Mouse (Mus musculus): Measurements from ENCODE around the gene Doc2a. TPM values are rescaled to one million over a fixed set of nuclear protein-coding genes. Genes with fewer than 3 reads are reported as not detected.
A peak's percentile ranks its signal among the peaks of the same experiment; 100 is the strongest.

The Doc2a gene
- polyA plus RNA-seq, 1 experiment from 2014 or later: 0.75 TPM

DNA sequence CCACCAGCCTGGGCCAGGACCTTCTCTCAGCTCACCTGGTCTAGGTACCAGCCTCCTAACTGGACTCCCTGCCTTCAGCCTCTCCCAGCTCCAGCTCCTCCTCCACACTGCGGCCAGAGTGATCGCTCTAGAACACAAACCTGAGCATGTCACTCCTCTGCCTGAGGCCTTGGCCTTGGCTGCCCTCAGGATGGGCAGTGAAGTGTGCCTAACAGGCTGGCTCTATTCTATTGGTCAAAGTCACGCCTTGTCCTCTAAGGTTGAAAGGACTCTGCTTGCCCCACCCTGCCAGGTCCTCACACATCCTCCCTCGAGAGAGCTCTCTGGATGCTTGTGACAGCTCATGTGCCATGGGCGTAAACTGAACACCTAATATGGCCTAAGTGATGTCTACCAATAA lies 6.2 kb downstream of the Doc2a start:
- Histone ChIP-seq H3K4me1 (ENCODE audit: control insufficient read depth, insufficient read depth, low read length) (peaks cover 1% of the 10 kb centered on the region; the same call in 1 of the 2 replicates), H3K9ac (replicated peaks; ENCODE audit: low read depth, low read length) (no peak overlapping the region), H3K9me3 (ENCODE audit: control insufficient read depth, low read depth, low read length) (no peaks in the 10 kb centered on the region), H3K27ac (ENCODE audit: low read length) (no peak overlapping the region), H3K27me3 (ENCODE audit: control insufficient read depth, insufficient read depth, low read length) (peaks cover 8% of the 10 kb centered on the region), H3K4me3 (ENCODE audit: low read depth, low read length) (no peak overlapping the region), H3K4me2 (replicated peaks; ENCODE audit: low read depth, low read length) (no peak overlapping the region), H3K36me3 (ENCODE audit: control insufficient read depth, insufficient read depth, low read length) (peaks cover 37% of the 10 kb centered on the region)
- ATAC-seq (ENCODE audit: insufficient number of reproducible peaks, insufficient read depth, low FRiP score, low read depth): no peak
- whole genome bisulfite sequencing: 88% methylated on average over 5 of the region's 5 CpGs

GRCm38 (mm10) chr7:126855641-126856040 lies 8.4 kb downstream of the Doc2a start:
- no peak overlapping the region for H3K4me3 ChIP-seq (ENCODE audit: low read depth, low read length)
- 90% methylated on average over 3 of the region's 3 CpGs for WGBS
- no peaks in the 10 kb centered on the region for H3K4me1 ChIP-seq (ENCODE audit: control insufficient read depth, insufficient read depth, low read length)
- no peaks in the 10 kb centered on the region for H3K9me3 ChIP-seq (ENCODE audit: control insufficient read depth, low read depth, low read length)
- no peak overlapping the region for H3K27ac ChIP-seq (ENCODE audit: low read length)
- no peak overlapping the region for H3K9ac ChIP-seq (replicated peaks; ENCODE audit: low read depth, low read length)
- H3K27me3 ChIP-seq (ENCODE audit: control insufficient read depth, insufficient read depth, low read length): no peaks in the 10 kb centered on the region
- no peak overlapping the region for H3K4me2 ChIP-seq (replicated peaks; ENCODE audit: low read depth, low read length)
- no peak for ATAC-seq (ENCODE audit: insufficient number of reproducible peaks, insufficient read depth, low FRiP score, low read depth)
- H3K36me3 ChIP-seq (ENCODE audit: control insufficient read depth, insufficient read depth, low read length): peaks cover 47% of the 10 kb centered on the region

DNA sequence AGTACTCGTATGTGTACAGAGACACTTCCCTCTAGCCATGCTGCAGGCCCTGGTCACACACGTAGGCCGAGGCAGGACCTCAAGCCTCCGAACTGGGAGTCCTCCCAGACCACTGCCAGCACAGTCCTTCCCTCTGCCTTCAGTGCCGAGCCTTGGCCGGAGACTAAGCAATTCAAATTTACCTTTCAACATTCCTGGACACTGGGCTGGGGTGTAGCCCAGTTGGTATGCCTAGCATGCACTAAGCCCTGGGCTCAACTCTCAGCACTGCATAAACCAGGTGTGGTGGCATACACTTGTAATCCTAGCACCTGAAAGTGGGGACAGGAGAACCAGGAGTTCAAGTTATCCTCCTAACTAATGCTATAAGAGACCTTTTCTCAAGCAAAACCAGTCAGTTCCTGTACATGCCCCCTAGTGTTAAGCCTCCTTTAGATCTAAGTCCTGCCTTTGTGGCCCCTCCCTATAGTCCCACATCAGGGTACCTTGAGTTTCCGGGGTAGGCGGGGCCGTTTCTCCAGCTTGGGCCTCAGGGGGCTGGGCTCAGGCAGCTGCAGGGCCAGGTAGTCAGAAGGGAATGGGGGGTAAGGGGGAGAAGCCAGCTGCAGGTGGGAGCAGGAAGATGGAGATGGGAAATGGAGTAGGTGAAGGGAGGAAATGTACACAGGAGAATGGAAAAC lies 9.7 kb downstream of the Doc2a start:
- no peak overlapping the region for H3K4me3 ChIP-seq (ENCODE audit: low read depth, low read length)
- H3K36me3 ChIP-seq (ENCODE audit: control insufficient read depth, insufficient read depth, low read length): peaks cover 44% of the 10 kb centered on the region
- WGBS: 63% methylated on average over 9 of the region's 9 CpGs
- no peaks in the 10 kb centered on the region for H3K4me1 ChIP-seq (ENCODE audit: control insufficient read depth, insufficient read depth, low read length)
- H3K27me3 ChIP-seq (ENCODE audit: control insufficient read depth, insufficient read depth, low read length): no peaks in the 10 kb centered on the region
- no peak overlapping the region for H3K9ac ChIP-seq (replicated peaks; ENCODE audit: low read depth, low read length)
- peak; percentile 46; the same call in 1 of the 2 replicates for ATAC-seq (ENCODE audit: insufficient number of reproducible peaks, insufficient read depth, low FRiP score, low read depth)
- H3K9me3 ChIP-seq (ENCODE audit: control insufficient read depth, low read depth, low read length): no peaks in the 10 kb centered on the region
- H3K27ac ChIP-seq (ENCODE audit: low read length): no peak overlapping the region
- H3K4me2 ChIP-seq (replicated peaks; ENCODE audit: low read depth, low read length): no peak overlapping the region

DNA sequence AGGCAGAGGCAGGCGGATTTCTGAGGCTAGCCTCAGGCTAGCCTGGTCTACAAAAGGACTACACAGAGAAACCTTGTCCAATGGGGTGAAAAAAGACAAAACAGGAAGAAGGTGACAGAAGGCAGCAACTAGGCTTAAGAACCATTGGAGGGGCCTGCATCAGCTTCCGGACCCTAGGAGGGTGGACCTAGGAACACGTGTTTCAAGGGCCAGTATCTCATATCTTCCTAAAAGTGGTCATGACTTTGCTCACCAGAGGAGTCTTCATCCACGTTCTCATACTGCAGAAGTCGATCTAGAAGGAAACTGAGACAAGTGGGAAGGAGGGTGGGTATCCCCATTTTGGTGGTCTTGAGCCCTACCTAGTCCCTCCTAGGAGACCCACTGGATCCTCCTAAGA lies 13.8 kb downstream of the Doc2a start:
- H3K9ac ChIP-seq (replicated peaks; ENCODE audit: low read depth, low read length): peak overlapping the region; percentile 71
- H3K4me2 ChIP-seq (replicated peaks; ENCODE audit: low read depth, low read length): peak overlapping the region; percentile 90
- peaks cover 18% of the 10 kb centered on the region for H3K4me1 ChIP-seq (ENCODE audit: control insufficient read depth, insufficient read depth, low read length)
- ATAC-seq (ENCODE audit: insufficient number of reproducible peaks, insufficient read depth, low FRiP score, low read depth): no peak
- H3K36me3 ChIP-seq (ENCODE audit: control insufficient read depth, insufficient read depth, low read length): peaks cover 34% of the 10 kb centered on the region
- H3K27ac ChIP-seq (ENCODE audit: low read length): no peak overlapping the region; the same call in 1 of the 2 replicates
- no peaks in the 10 kb centered on the region for H3K9me3 ChIP-seq (ENCODE audit: control insufficient read depth, low read depth, low read length)
- H3K4me3 ChIP-seq (ENCODE audit: low read depth, low read length): peak overlapping the region; percentile 56
- WGBS: 65% methylated on average over 5 of the region's 5 CpGs
- no peaks in the 10 kb centered on the region for H3K27me3 ChIP-seq (ENCODE audit: control insufficient read depth, insufficient read depth, low read length)

- peak within 1 kb of the TSS; percentile 56 for H3K4me3 ChIP-seq (ENCODE audit: low read depth, low read length)
- no peaks in the 10 kb centered on the region for H3K9me3 ChIP-seq (ENCODE audit: control insufficient read depth, low read depth, low read length)
- peaks cover 34% of the 10 kb centered on the region for H3K36me3 ChIP-seq (ENCODE audit: control insufficient read depth, insufficient read depth, low read length)
- H3K4me2 ChIP-seq (replicated peaks; ENCODE audit: low read depth, low read length): peak within 1 kb of the TSS; percentile 90
- WGBS: 2% methylated on average over 42 of the region's 42 CpGs
- H3K27ac ChIP-seq (ENCODE audit: low read length): peak within 1 kb of the TSS; percentile 58
- peak; percentile 92 for ATAC-seq (ENCODE audit: insufficient number of reproducible peaks, insufficient read depth, low FRiP score, low read depth)
- H3K27me3 ChIP-seq (ENCODE audit: control insufficient read depth, insufficient read depth, low read length): no peaks in the 10 kb centered on the region
- peak within 1 kb of the TSS; percentile 71 for H3K9ac ChIP-seq (replicated peaks; ENCODE audit: low read depth, low read length)
- H3K4me1 ChIP-seq (ENCODE audit: control insufficient read depth, insufficient read depth, low read length): peaks cover 18% of the 10 kb centered on the region
Measured at GRCm38 (mm10) chr7:126861429-126862130, 14.4 kb downstream of the Doc2a start, which contains the start of gene Hirip3. Gene Hirip3 (plus strand): TSS chr7:126861972.

DNA sequence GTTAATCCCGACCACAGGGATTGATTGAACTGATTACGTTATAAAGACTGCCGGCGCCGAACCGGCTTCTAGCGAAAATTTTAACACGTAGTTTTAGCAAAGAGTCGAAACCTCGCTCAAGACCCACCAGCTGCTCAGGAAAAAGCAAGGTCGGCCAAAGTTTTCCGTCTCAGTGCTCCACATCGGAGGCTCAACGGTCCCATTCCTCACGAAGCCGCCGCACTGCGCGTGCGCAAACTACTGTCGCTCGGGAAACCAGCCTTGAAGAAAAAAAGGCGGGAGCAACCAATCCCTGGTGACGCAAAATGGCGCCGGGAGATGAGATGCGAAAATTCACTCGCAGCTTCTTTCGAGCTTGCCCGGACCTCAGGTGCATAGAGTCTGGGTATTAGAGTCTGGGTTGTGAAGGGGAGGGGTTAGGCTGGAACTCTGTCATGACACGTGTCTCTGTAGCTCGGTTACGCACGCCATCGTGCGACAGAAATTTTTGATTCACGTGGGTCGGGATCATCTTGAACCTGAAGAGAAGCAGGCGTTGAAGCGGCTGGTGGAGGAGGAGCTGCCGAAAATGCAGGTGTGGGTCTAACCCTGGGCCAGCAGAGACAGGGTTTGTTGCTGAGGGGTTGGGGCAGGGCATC lies 15.1 kb downstream of the Doc2a start, which contains the start of gene Ino80e:
Gene Ino80e (minus strand): TSS at position 231 of the 638 bp plus-strand sequence.
- Histone ChIP-seq H3K9me3 (ENCODE audit: control insufficient read depth, low read depth, low read length) (no peaks in the 10 kb centered on the region), H3K9ac (replicated peaks; ENCODE audit: low read depth, low read length) (peak within 1 kb of the TSS; percentile 71), H3K36me3 (ENCODE audit: control insufficient read depth, insufficient read depth, low read length) (peaks cover 40% of the 10 kb centered on the region), H3K4me3 (ENCODE audit: low read depth, low read length) (peak within 1 kb of the TSS; percentile 56), H3K4me1 (ENCODE audit: control insufficient read depth, insufficient read depth, low read length) (peaks cover 18% of the 10 kb centered on the region), H3K4me2 (replicated peaks; ENCODE audit: low read depth, low read length) (peak within 1 kb of the TSS; percentile 90), H3K27me3 (ENCODE audit: control insufficient read depth, insufficient read depth, low read length) (no peaks in the 10 kb centered on the region), H3K27ac (ENCODE audit: low read length) (peak within 1 kb of the TSS; percentile 58)
- peak; percentile 53; the same call in 1 of the 2 replicates for ATAC-seq (ENCODE audit: insufficient number of reproducible peaks, insufficient read depth, low FRiP score, low read depth)
- WGBS: under 1% methylated on average over 41 of the region's 41 CpGs

DNA sequence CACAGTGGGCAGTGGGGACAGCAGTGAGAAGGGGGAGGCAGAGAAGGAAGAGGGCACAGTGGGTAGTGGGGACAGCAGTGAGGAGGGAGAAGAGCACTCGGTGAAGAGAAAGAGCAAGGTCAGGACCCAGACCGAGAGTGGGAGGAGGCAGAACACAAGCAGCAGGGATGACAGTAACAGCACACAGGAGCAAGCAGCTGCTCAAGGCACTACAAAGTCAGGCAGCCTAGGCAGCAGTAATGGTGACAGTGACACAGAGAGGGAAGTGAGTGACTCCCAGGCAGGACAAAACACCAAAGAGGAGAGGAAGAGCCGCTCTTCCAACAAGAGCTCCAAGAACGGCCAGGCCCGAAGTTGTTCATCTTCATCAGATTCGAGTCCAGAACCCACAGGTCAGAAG lies 16.6 kb downstream of the Doc2a start:
- H3K4me1 ChIP-seq (ENCODE audit: control insufficient read depth, insufficient read depth, low read length): peaks cover 18% of the 10 kb centered on the region
- H3K4me3 ChIP-seq (ENCODE audit: low read depth, low read length): peak overlapping the region; percentile 56
- H3K27ac ChIP-seq (ENCODE audit: low read length): no peak overlapping the region; the same call in 1 of the 2 replicates
- ATAC-seq (ENCODE audit: insufficient number of reproducible peaks, insufficient read depth, low FRiP score, low read depth): no peak
- WGBS: 52% methylated on average over 6 of the region's 6 CpGs
- no peak overlapping the region; the same call in 1 of the 2 replicates for H3K9ac ChIP-seq (replicated peaks; ENCODE audit: low read depth, low read length)
- H3K27me3 ChIP-seq (ENCODE audit: control insufficient read depth, insufficient read depth, low read length): no peaks in the 10 kb centered on the region
- H3K36me3 ChIP-seq (ENCODE audit: control insufficient read depth, insufficient read depth, low read length): peaks cover 49% of the 10 kb centered on the region
- no peaks in the 10 kb centered on the region for H3K9me3 ChIP-seq (ENCODE audit: control insufficient read depth, low read depth, low read length)
- H3K4me2 ChIP-seq (replicated peaks; ENCODE audit: low read depth, low read length): peak overlapping the region; percentile 90

- no peaks in the 10 kb centered on the region for H3K27me3 ChIP-seq (ENCODE audit: control insufficient read depth, insufficient read depth, low read length)
- ATAC-seq (ENCODE audit: insufficient number of reproducible peaks, insufficient read depth, low FRiP score, low read depth): no peak
- peaks cover 75% of the 10 kb centered on the region for H3K36me3 ChIP-seq (ENCODE audit: control insufficient read depth, insufficient read depth, low read length)
Measured at GRCm38 (mm10) chr7:126867534-126867933, 20.3 kb downstream of the Doc2a start.

More at GRCm38 (mm10) chr7:126867534-126867933, 20.3 kb downstream of the Doc2a start:
- 87% methylated on average over 2 of the region's 2 CpGs for WGBS
- Histone ChIP-seq H3K4me3 (ENCODE audit: low read depth, low read length) (no peak overlapping the region), H3K9me3 (ENCODE audit: control insufficient read depth, low read depth, low read length) (no peaks in the 10 kb centered on the region), H3K27ac (ENCODE audit: low read length) (no peak overlapping the region), H3K9ac (replicated peaks; ENCODE audit: low read depth, low read length) (no peak overlapping the region), H3K4me1 (ENCODE audit: control insufficient read depth, insufficient read depth, low read length) (peaks cover 18% of the 10 kb centered on the region), H3K4me2 (replicated peaks; ENCODE audit: low read depth, low read length) (no peak overlapping the region)
